Mouse (Mus musculus) neutrophil, adult 65 days (primary cell): ENCODE results near the gene Crabp2. TPM values are rescaled to one million over a fixed set of nuclear protein-coding genes. Genes with fewer than 3 reads are reported as not detected.

Source experiments
- total RNA-seq: library from RNA; stranded (reverse); gene quantifications from 2 replicates; pipeline ENCODE4 v1.2.4, GENCODE M21; 2023

The Crabp2 gene
- 0.54 and 0.66 TPM in 2 replicates for total RNA-seq

DNA sequence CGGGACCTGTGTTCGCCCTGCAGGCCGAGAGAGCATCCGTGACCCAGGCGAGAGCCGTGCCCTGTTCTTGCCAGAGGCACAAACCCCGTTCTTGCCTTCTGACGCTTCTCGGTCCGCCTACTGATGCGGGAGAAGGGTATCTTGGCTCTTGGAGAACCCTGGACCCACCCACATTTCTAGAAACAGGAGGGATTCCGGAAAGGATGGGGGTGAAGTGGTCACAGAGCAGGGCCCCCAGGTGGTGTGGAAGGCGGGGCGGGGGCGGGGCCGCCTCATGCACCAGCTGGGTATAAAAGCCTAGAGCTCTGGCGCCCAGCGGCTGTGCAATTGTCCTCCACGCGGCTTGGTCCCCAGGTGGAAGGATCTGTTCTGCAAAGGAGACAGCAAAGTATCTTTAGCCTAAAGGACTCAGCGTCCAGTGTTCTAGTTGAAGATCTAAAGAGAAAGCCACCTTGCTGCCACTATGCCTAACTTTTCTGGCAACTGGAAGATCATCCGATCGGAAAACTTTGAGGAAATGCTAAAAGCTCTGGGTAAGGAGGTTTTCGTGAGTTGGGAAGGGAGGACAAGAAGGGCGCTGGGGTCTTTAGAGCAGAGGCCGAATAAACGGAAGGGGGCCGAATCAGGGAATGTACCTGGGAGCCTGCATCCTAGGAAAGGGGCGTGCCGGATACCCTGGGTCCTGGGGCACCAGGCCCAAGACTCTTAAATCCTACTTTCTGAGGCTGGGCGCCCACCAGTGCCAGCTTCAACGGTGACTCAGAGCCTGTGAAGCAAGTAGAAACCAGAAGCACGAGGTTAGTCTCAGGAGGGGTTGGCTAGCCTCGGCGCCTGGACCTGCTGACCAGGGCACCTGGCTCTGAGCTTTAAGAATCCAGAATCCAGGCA, at the start of gene Crabp2:
TSS of gene Crabp2 (plus strand) at position 289 of the 888 bp plus-strand sequence.

DNA sequence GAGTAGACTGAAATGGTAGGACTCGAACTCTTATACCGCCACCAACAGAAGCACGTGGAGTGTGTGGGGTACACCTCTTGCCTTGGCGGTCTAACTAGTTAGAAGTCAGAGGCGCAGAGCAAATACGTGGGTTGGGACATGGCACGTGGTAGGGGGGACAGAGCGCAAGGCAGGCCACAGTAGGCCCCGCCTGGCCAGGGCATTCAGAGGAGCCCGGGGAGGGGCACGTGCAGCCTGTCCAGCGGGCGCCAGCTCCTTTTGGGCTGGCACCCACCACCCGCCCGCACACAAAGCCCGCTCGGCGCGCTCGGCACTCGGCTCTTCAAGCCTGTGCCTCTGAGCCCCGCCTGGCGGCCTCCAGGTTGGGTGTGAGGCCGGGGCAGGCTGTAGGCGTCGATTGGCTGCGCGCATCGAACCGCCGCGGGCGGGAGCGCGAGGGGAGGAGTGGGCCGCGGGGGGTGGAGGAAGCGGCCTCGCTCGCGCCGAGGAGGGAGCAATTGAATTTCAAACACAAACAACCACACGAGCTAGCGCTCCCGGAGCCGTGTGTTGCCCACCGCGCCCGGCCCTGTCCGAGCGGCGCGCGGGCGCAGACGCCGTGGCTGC, 42.5 kb upstream of the Crabp2 start, which contains the start of gene Hdgf:
TSS of gene Hdgf (plus strand) at position 442 of the 606 bp plus-strand sequence.

DNA sequence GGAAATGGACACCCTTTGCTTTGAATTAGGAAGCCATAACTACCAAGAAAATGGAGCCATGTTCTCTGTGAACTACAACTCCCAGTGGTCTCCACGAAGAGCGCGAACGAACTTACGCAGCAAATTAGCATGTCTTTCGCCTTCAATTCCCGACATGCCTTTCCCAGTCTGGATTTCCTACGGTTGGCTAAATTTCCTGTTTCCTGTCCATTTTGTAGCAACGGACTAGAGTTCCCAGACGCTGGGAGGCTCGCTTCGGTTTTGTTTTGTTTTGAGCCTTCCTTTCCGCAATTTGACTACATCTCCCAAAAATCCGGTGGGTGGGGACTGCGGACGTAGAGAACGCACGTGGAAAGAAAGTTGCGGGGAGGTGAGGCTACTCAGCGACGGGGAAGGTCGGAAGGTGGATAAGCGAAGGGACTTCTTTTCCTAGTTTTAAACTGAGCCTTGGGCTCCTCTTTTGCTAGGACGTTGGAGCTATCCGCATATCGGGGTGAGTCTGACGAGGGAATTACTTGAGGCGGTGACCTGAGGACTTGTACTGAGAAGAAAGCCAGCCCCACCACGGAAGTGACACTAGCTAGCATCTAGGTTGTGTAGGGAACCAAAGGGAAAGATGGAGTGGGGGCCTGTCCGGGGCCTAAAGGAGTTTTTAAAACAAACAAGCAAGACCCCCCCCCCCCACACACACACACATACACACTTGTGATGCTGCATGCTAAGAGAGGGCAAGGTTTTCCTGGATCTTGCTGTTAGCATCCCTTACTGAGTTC, 28.9 kb upstream of the Crabp2 start, which contains the start of gene Mrpl24:
TSS of gene Mrpl24 (plus strand) at position 171 of the 773 bp plus-strand sequence.

DNA sequence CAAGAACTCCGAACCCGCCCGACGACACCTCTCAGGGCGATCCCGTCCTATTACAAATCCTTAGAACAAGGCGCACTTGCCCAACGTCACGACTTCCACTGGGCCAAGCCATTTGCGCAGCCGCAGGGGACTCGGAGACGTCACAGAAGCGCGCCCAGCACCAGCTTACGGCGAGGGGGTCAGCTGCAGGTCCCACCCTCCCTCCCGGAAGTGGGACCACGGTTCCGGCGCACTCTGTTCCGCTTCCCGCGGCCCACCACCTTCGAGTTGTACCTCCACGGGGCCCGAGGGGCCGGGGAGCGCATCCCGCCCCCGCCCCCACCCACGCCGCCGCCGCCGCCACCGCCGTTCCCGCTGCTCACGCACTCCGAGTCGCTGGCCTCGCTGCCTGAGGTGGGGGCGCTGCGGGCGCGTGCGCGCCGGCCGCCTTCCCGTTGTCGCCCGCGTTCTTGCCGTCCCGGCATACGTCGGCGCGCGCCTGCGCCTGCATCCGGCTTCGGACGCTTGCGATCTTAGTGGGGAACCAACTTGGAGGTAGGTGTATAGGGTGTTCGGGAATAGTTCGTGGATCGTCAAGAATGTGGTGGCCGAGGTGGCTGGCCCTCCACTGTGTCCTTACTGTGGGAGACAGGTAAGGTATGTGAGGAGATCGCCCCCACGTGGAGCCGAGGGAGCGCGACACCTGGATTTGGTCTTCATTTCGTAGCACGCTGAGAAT, 18.2 kb upstream of the Crabp2 start, which contains the start of the genes Isg20l2 and Rrnad1:
TSS of gene Isg20l2 (plus strand) at position 237 of the 718 bp plus-strand sequence.
TSS of gene Rrnad1 (minus strand) at position 640 of the 718 bp plus-strand sequence.

DNA sequence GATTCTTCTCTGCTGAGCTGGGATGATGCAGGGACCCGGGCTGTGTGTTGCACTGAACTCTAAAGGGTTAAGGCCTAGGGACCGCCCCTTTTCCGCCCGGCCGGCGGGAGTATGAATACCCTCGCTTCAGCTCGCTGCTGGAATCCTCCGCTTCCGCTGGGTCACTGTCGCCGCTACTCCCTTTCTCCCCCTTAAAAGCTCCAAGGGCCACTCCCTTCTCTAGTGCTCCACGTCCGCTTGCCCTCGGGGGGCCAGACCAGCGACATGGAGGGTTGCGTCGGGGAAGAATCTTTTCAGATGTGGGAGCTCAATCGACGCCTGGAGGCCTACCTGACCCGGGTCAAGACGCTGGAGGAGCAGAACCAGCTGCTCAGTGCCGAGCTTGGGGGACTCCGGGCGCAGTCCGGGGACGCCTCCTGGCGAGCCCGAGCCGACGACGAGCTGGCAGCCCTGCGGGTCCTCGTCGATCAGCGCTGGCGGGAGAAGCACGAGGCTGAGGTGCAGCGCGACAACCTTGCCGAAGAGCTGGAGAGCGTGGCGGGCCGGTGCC, 22.5 kb downstream of the Crabp2 start, which contains the start of gene Nes:
TSS of gene Nes (plus strand) at position 140 of the 550 bp plus-strand sequence.

DNA sequence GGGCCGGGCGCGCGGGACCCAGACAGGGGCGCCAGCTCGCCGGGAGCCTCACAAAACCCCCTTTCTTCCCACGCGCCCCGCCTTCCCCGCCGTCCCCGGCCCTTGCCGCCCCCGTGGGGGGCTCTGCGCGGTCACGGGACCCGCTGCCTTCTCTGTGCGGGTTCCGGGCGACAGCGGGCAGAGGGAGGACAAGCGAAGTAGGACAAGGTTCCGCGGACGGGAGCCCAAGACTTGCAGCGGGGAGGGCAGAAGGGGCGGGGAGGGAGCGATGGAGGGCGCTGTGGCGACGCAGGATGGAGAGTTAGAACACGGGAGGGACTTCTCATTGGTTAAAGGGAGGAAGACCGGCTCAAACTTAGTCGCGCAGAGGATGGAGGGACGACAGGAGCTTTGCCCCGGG, 51.7 kb downstream of the Crabp2 start, which contains the start of gene Bcan:
TSS of gene Bcan (minus strand) at position 50 of the 400 bp plus-strand sequence.

Other genes with a start within 250 kb of the Crabp2 start
- 0.27 and 3.5 TPM in 2 replicates for gene Lrrc71, start 200.0 kb upstream of the Crabp2 start, total RNA-seq
- gene Ntrk1, start 153.5 kb upstream of the Crabp2 start, total RNA-seq: not detected in 2 replicates
- gene Insrr, start 151.7 kb upstream of the Crabp2 start, total RNA-seq: not detected in 2 replicates
- gene Pear1, start 124.4 kb upstream of the Crabp2 start, total RNA-seq: 0.34 and 1.5 TPM in 2 replicates
- 0.88 and 1.2 TPM in 2 replicates for gene Sh2d2a, start 101.9 kb upstream of the Crabp2 start, total RNA-seq
- gene Prcc, start 63.1 kb upstream of the Crabp2 start, total RNA-seq: 26.9 and 29.1 TPM in 2 replicates
- gene Hdgf, start 42.3 kb upstream of the Crabp2 start, total RNA-seq: 80.4 and 98.0 TPM in 2 replicates
- gene Mrpl24, start 29.2 kb upstream of the Crabp2 start, total RNA-seq: 62.4 and 72.9 TPM in 2 replicates
- gene Isg20l2, start 18.4 kb upstream of the Crabp2 start, total RNA-seq: 21.0 and 25.9 TPM in 2 replicates
- gene Rrnad1, start 17.9 kb upstream of the Crabp2 start, total RNA-seq: 10.7 and 10.8 TPM in 2 replicates
- not detected in 2 replicates for gene Nes, start 22.4 kb downstream of the Crabp2 start, total RNA-seq
- not detected in 2 replicates for gene Bcan, start 51.6 kb downstream of the Crabp2 start, total RNA-seq
- gene Hapln2, start 78.9 kb downstream of the Crabp2 start, total RNA-seq: not detected in 2 replicates
- 2.7 and 3.8 TPM in 2 replicates for gene Gpatch4, start 94.4 kb downstream of the Crabp2 start, total RNA-seq
- gene Naxe, start 109.8 kb downstream of the Crabp2 start, total RNA-seq: 21.0 and 21.5 TPM in 2 replicates
- not detected in 2 replicates for gene Ttc24, start 129.6 kb downstream of the Crabp2 start, total RNA-seq
- 29.2 and 45.4 TPM in 2 replicates for gene Iqgap3, start 133.3 kb downstream of the Crabp2 start, total RNA-seq
- gene Mef2d, start 193.7 kb downstream of the Crabp2 start, total RNA-seq: 110 and 174 TPM in 2 replicates